Mouse (Mus musculus) heart, embryonic 14.5 days (tissue): ENCODE data around the gene Tmem245. TPM values are rescaled to one million over a fixed set of nuclear protein-coding genes. Genes with fewer than 3 reads are reported as not detected.

ENCODE experiments used
- ATAC-seq: fragments of 200-750 bp; cut with Nextera tagmentation; 2 replicates; pipeline ENCODE4 v1.8.0; 2017; ENCODE audit warnings: low read depth, moderate TSS enrichment; ENCODE audit not compliant: insufficient number of reproducible peaks, insufficient read depth, low FRiP score
- H3K27ac ChIP-seq, 2 experiments: fragments of 200-500 bp in 1 of 2; fragments of 300-500 bp in 1 of 2; sonication (generic) in 1 of 2; replicated peaks in 1 of 2; 2 replicates each; pipeline ENCODE4 v1.5.1; 2012 to 2014; ENCODE audit warnings: low read depth in 2 of 2, low read length in 2 of 2, control low read depth in 1 of 2, mild to moderate bottlenecking in 1 of 2, mixed read lengths in 1 of 2; ENCODE audit not compliant: control insufficient read depth in 1 of 2, insufficient read depth in 1 of 2
- H3K27me3 ChIP-seq: fragments of 300-500 bp; sonication (generic); 2 replicates; pipeline ENCODE4 v1.6.1; 2014; ENCODE audit warnings: mild to moderate bottlenecking, low read length, control low read depth; ENCODE audit not compliant: control insufficient read depth, insufficient read depth
- H3K36me3 ChIP-seq: fragments of 300-500 bp; sonication (generic); 2 replicates; pipeline ENCODE4 v1.6.1; 2014; ENCODE audit warnings: mild to moderate bottlenecking, control low read depth, low read length, mixed read lengths; ENCODE audit not compliant: control insufficient read depth, insufficient read depth
- H3K4me1 ChIP-seq, 2 experiments: fragments of 200-500 bp in 1 of 2; fragments of 300-500 bp in 1 of 2; sonication (generic) in 1 of 2; 2 replicates each; pipeline ENCODE4 v1.6.1; 2012 to 2014; ENCODE audit warnings: low read length in 2 of 2, control low read depth in 1 of 2, mixed read lengths in 1 of 2; ENCODE audit not compliant: control insufficient read depth in 2 of 2, insufficient read depth in 2 of 2
- H3K4me2 ChIP-seq: fragments of 300-500 bp; sonication (generic); 2 replicates; pipeline ENCODE4 v1.6.1; 2014; ENCODE audit warnings: mild to moderate bottlenecking, low read length
- H3K4me3 ChIP-seq, 2 experiments: fragments of 200-500 bp in 1 of 2; fragments of 300-500 bp in 1 of 2; sonication (generic) in 1 of 2; 2 replicates each; pipeline ENCODE4 v1.5.1; 2012 to 2014; ENCODE audit warnings: low read length in 2 of 2, mild to moderate bottlenecking in 2 of 2, control low read depth in 1 of 2, low read depth in 1 of 2, moderate library complexity in 1 of 2; ENCODE audit not compliant: control insufficient read depth in 1 of 2, insufficient read depth in 1 of 2
- H3K9ac ChIP-seq: fragments of 300-500 bp; sonication (generic); 2 replicates; pipeline ENCODE4 v1.6.1; 2014; ENCODE audit warnings: mild to moderate bottlenecking, low read length
- H3K9me3 ChIP-seq: fragments of 300-500 bp; sonication (generic); 2 replicates; pipeline ENCODE4 v1.6.1; 2016; ENCODE audit warnings: low read length, control low read depth; ENCODE audit not compliant: control insufficient read depth
- WGBS: fragments of 180-500 bp; shearing (Covaris S2); extraction: QIAGEN DNeasy Blood & Tissue Kit; methylation state at CpG from one replicate; pipeline ENCODE4 v1.1.7; 2014; 5-methylcytosine and 5-hydroxymethylcytosine counted together
- polyA plus RNA-seq: library from polyadenylated mRNA; unstranded; fragments of >200 nt; fragmentation: Nextera tagmentation; extraction: Ambion mirVana; gene quantifications from 2 replicates; pipeline ENCODE4 v1.2.1, GENCODE M21; 2014

The Tmem245 gene
- polyA plus RNA-seq, 1 experiment from 2014 or later: 21.6 TPM

- Histone ChIP-seq H3K4me1 (peaks cover 7 to 26% of the 10 kb centered on the region in 2 experiments), H3K27me3 (no peaks in the 10 kb centered on the region), H3K27ac (peak overlapping the region; percentile 87 to 92), H3K9ac (peak overlapping the region; percentile 85), H3K9me3 (no peaks in the 10 kb centered on the region), H3K4me2 (peak overlapping the region; percentile 89), H3K4me3 (peak overlapping the region; percentile 83 to 91), H3K36me3 (no peaks in the 10 kb centered on the region)
- peak; percentile 56 for ATAC-seq
- under 1% methylated on average over 44 of the region's 49 CpGs for WGBS
Measured at GRCm38 (mm10) chr4:56864417-56865001, 82.7 kb downstream of the Tmem245 start.

- peak overlapping the region; percentile 87 to 92 for H3K27ac ChIP-seq
- 21% methylated on average over 4 of the region's 4 CpGs for WGBS
- peak overlapping the region; percentile 89 for H3K4me2 ChIP-seq
- H3K9me3 ChIP-seq: no peaks in the 10 kb centered on the region
- H3K36me3 ChIP-seq: no peaks in the 10 kb centered on the region
- peak overlapping the region; percentile 83 to 91 for H3K4me3 ChIP-seq
- H3K4me1 ChIP-seq: peaks cover 7 to 22% of the 10 kb centered on the region in 2 experiments
- no peaks in the 10 kb centered on the region for H3K27me3 ChIP-seq
- ATAC-seq: no peak
- H3K9ac ChIP-seq: peak overlapping the region; percentile 85
Measured at GRCm38 (mm10) chr4:56864016-56864415, 83.2 kb downstream of the Tmem245 start.

GRCm38 (mm10) chr4:56861551-56861950, 85.7 kb downstream of the Tmem245 start:
- Histone ChIP-seq H3K4me3 (no peak overlapping the region), H3K9ac (no peak overlapping the region), H3K36me3 (no peaks in the 10 kb centered on the region), H3K9me3 (no peaks in the 10 kb centered on the region), H3K27me3 (no peaks in the 10 kb centered on the region), H3K4me2 (no peak overlapping the region), H3K4me1 (peaks cover 4 to 15% of the 10 kb centered on the region in 2 experiments), H3K27ac (no peak overlapping the region)
- 78% methylated on average over 4 of the region's 4 CpGs for WGBS
- ATAC-seq: no peak

- Histone ChIP-seq H3K4me2 (no peak overlapping the region), H3K9ac (no peak overlapping the region), H3K27me3 (no peaks in the 10 kb centered on the region), H3K4me1 (peaks cover 4 to 7% of the 10 kb centered on the region in 2 experiments; a peak in 3 of 4 replicates), H3K4me3 (no peak overlapping the region), H3K36me3 (no peaks in the 10 kb centered on the region), H3K9me3 (no peaks in the 10 kb centered on the region), H3K27ac (no peak overlapping the region)
- no peak for ATAC-seq
- WGBS: 67% methylated on average over 9 of the region's 9 CpGs
Measured at GRCm38 (mm10) chr4:56858733-56859132, 88.5 kb downstream of the Tmem245 start.

- Histone ChIP-seq H3K36me3 (no peaks in the 10 kb centered on the region), H3K4me3 (no peak overlapping the region), H3K27ac (no peak overlapping the region), H3K4me2 (no peak overlapping the region), H3K27me3 (no peaks in the 10 kb centered on the region), H3K9ac (no peak overlapping the region), H3K4me1 (peaks cover 0 to 1% of the 10 kb centered on the region in 2 experiments; a peak in 1 of 4 replicates), H3K9me3 (no peaks in the 10 kb centered on the region)
- 86% methylated on average over 8 of the region's 8 CpGs for WGBS
- no peak for ATAC-seq
Measured at GRCm38 (mm10) chr4:56856371-56856949, 90.8 kb downstream of the Tmem245 start.

- Histone ChIP-seq H3K4me2 (no peak overlapping the region), H3K27ac (no peak overlapping the region), H3K4me3 (no peak overlapping the region), H3K27me3 (no peaks in the 10 kb centered on the region), H3K36me3 (no peaks in the 10 kb centered on the region), H3K4me1 (peaks cover 0 to 5% of the 10 kb centered on the region in 2 experiments; a peak in 3 of 4 replicates), H3K9me3 (no peaks in the 10 kb centered on the region), H3K9ac (no peak overlapping the region)
- ATAC-seq: no peak
- WGBS: 88% methylated on average over 5 of the region's 5 CpGs
Measured at GRCm38 (mm10) chr4:56855935-56856334, 91.3 kb downstream of the Tmem245 start.

GRCm38 (mm10) chr4:56850724-56851123, 96.5 kb downstream of the Tmem245 start:
- peak; percentile 59; the same call in 1 of the 2 replicates for ATAC-seq
- H3K36me3 ChIP-seq: peaks cover 9% of the 10 kb centered on the region; the same call in 1 of the 2 replicates
- H3K4me2 ChIP-seq: peak overlapping the region; percentile 34; the same call in 1 of the 2 replicates
- WGBS: 4% methylated on average over 6 of the region's 6 CpGs
- peak overlapping the region; percentile 2; the same call in 1 of the 2 replicates for H3K9ac ChIP-seq
- peak overlapping the region in 1 of 2 experiments; percentile 46; a peak in 1 of 4 replicates for H3K27ac ChIP-seq
- H3K4me3 ChIP-seq: no peak overlapping the region
- H3K9me3 ChIP-seq: no peaks in the 10 kb centered on the region
- peaks cover 2 to 10% of the 10 kb centered on the region in 2 experiments; a peak in 3 of 4 replicates for H3K4me1 ChIP-seq
- H3K27me3 ChIP-seq: no peaks in the 10 kb centered on the region
